Mouse (Mus musculus): Measurements from ENCODE around the gene Abr. TPM values are rescaled to one million over a fixed set of nuclear protein-coding genes. Genes with fewer than 3 reads are reported as not detected.
A peak's percentile ranks its signal among the peaks of the same experiment; 100 is the strongest.

Gene Abr
- polyA plus RNA-seq, 1 experiment from 2014 or later: 21.6 TPM

DNA sequence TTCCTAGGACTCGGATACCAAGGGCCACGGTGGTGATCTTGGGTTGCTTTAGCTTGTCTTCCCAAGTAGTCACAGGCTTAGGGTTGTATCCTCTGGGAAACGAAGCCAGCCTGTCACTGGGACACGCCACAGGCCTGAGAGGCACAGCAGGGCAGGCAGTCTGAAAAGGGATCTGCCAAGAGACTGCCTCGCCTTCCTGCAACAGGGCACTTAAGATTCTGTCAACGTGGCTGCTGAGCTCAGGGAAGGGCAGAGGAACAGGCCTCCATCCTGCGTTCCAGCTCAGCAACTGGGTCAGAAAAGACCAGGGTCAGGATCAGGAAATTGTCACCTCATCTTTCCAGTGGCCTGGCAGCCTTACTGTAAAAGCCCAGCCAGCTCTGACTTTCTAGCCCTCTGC lies 192.6 kb downstream of the Abr start:
- no peak overlapping the region for H3K4me3 ChIP-seq (ENCODE audit: low read length)
- H3K27me3 ChIP-seq (ENCODE audit: control insufficient read depth, insufficient read depth, low read depth, low read length): no peaks in the 10 kb centered on the region
- H3K4me2 ChIP-seq (ENCODE audit: low read depth, low read length): no peak overlapping the region
- no peak overlapping the region for H3K27ac ChIP-seq (ENCODE audit: low read length)
- H3K4me1 ChIP-seq (replicated peaks; ENCODE audit: control insufficient read depth, insufficient read depth, low read length): peaks cover 9% of the 10 kb centered on the region
- H3K36me3 ChIP-seq (ENCODE audit: control insufficient read depth, insufficient read depth, low read length): no peaks in the 10 kb centered on the region; the same call in 1 of the 2 replicates
- WGBS: 60% methylated on average over 7 of the region's 7 CpGs
- H3K9me3 ChIP-seq (ENCODE audit: control insufficient read depth, low read length): no peaks in the 10 kb centered on the region
- H3K9ac ChIP-seq (ENCODE audit: low read length): no peak overlapping the region; the same call in 1 of the 2 replicates
- no peak for ATAC-seq (ENCODE audit: low read depth)

DNA sequence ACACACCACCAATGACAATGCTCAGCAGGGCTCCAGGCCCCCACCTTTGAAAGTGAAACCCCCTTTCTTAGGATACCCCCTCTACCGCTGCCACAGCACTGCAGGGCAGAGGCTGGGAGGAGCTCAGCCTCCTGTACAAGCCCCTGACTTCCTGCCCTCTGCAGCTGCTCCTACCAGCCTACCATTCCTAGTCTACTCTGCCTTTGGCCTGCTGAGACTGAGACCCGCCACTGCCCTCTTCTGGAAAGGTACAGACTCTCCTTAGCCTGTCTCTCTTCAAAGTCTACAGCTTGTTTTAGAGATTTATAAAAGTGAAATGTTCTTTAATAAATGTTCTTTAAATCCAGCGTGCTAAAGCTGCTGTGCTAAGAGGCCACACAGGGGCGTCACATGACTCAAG lies 193.1 kb downstream of the Abr start:
- H3K4me2 ChIP-seq (ENCODE audit: low read depth, low read length): no peak overlapping the region
- no peaks in the 10 kb centered on the region for H3K27me3 ChIP-seq (ENCODE audit: control insufficient read depth, insufficient read depth, low read depth, low read length)
- no peaks in the 10 kb centered on the region; the same call in 1 of the 2 replicates for H3K36me3 ChIP-seq (ENCODE audit: control insufficient read depth, insufficient read depth, low read length)
- H3K9me3 ChIP-seq (ENCODE audit: control insufficient read depth, low read length): no peaks in the 10 kb centered on the region
- H3K4me3 ChIP-seq (ENCODE audit: low read length): no peak overlapping the region
- no peak overlapping the region; the same call in 1 of the 2 replicates for H3K9ac ChIP-seq (ENCODE audit: low read length)
- no peak for ATAC-seq (ENCODE audit: low read depth)
- 65% methylated on average over 4 of the region's 4 CpGs for WGBS
- H3K27ac ChIP-seq (ENCODE audit: low read length): no peak overlapping the region
- H3K4me1 ChIP-seq (replicated peaks; ENCODE audit: control insufficient read depth, insufficient read depth, low read length): peaks cover 9% of the 10 kb centered on the region

DNA sequence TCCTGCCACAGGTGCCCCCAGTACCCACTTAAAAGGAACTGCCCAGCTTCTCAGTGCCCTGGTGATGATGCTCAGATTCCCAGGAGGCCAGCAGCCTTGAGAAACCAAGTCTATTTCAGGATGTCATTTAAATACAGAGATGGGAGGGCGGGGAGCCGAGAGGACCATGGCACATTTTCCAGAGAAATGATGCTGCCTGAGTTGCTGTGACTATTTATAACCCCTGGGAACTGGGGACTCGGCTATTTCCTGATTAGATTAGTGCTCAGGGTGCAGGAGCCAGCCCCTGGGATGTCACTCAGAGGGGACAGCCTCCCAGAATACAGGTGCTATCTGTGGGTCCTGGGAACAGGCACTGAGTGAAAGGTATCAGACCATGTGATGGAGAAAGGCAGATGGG lies 194.3 kb downstream of the Abr start:
- ATAC-seq (ENCODE audit: low read depth): no peak
- H3K27ac ChIP-seq (ENCODE audit: low read length): no peak overlapping the region
- H3K4me3 ChIP-seq (ENCODE audit: low read length): no peak overlapping the region
- H3K4me1 ChIP-seq (replicated peaks; ENCODE audit: control insufficient read depth, insufficient read depth, low read length): peaks cover 9% of the 10 kb centered on the region
- H3K27me3 ChIP-seq (ENCODE audit: control insufficient read depth, insufficient read depth, low read depth, low read length): no peaks in the 10 kb centered on the region
- no peak overlapping the region for H3K4me2 ChIP-seq (ENCODE audit: low read depth, low read length)
- no peak overlapping the region for H3K9ac ChIP-seq (ENCODE audit: low read length)
- no peaks in the 10 kb centered on the region for H3K36me3 ChIP-seq (ENCODE audit: control insufficient read depth, insufficient read depth, low read length)
- no peaks in the 10 kb centered on the region for H3K9me3 ChIP-seq (ENCODE audit: control insufficient read depth, low read length)
- 66% methylated on average over 3 of the region's 3 CpGs for WGBS

DNA sequence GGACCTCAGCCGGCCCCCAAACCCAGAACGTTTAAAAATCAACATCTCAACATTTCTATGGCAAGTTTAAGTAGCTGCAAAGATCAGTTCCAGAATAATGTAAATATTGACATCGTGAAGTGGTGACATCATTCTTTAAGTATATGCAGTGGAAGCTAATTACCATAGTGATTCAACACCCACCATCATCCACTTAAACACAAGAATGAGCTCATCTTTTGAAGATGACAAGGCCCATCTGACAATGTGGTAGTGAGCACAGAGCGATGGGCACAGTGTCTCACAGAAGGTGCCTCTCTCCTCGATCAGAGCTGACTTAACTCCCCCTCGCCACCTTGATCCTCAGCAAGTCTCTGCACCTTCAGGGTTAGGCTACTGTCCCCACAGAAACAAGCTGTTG lies 196.4 kb downstream of the Abr start:
- H3K27ac ChIP-seq (ENCODE audit: low read length): no peak overlapping the region
- no peak overlapping the region for H3K4me3 ChIP-seq (ENCODE audit: low read length)
- 46% methylated on average over 6 of the region's 6 CpGs for WGBS
- peaks cover 9% of the 10 kb centered on the region for H3K4me1 ChIP-seq (replicated peaks; ENCODE audit: control insufficient read depth, insufficient read depth, low read length)
- ATAC-seq (ENCODE audit: low read depth): no peak
- H3K9ac ChIP-seq (ENCODE audit: low read length): no peak overlapping the region
- H3K27me3 ChIP-seq (ENCODE audit: control insufficient read depth, insufficient read depth, low read depth, low read length): no peaks in the 10 kb centered on the region
- H3K36me3 ChIP-seq (ENCODE audit: control insufficient read depth, insufficient read depth, low read length): peaks cover 3% of the 10 kb centered on the region; the same call in 1 of the 2 replicates
- no peaks in the 10 kb centered on the region for H3K9me3 ChIP-seq (ENCODE audit: control insufficient read depth, low read length)
- no peak overlapping the region for H3K4me2 ChIP-seq (ENCODE audit: low read depth, low read length)

DNA sequence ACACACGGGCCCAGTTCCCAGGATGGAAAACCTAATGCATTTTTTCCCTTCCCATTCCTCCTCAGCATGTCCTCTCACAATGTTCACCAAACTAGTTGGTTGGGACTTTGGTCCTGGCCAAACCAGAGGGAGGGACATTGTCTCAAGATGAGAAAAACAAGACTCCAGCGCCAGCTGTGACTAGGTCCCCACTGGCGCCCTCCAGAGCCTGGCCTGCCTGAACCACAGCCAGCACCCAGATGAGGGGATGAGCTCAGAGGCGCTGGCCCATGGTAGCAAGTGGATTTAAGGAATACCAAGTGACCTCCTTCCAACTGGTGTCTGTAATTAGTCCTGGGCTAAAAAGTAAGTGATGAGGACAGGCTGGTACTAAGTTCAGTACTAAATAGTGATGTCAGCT lies 201.2 kb downstream of the Abr start:
- WGBS: 56% methylated on average over 4 of the region's 4 CpGs
- Histone ChIP-seq H3K4me1 (replicated peaks; ENCODE audit: control insufficient read depth, insufficient read depth, low read length) (peaks cover 9% of the 10 kb centered on the region), H3K9me3 (ENCODE audit: control insufficient read depth, low read length) (no peaks in the 10 kb centered on the region), H3K9ac (ENCODE audit: low read length) (no peak overlapping the region), H3K27ac (ENCODE audit: low read length) (no peak overlapping the region), H3K27me3 (ENCODE audit: control insufficient read depth, insufficient read depth, low read depth, low read length) (no peaks in the 10 kb centered on the region), H3K36me3 (ENCODE audit: control insufficient read depth, insufficient read depth, low read length) (peaks cover 17% of the 10 kb centered on the region), H3K4me2 (ENCODE audit: low read depth, low read length) (no peak overlapping the region), H3K4me3 (ENCODE audit: low read length) (no peak overlapping the region)
- ATAC-seq (ENCODE audit: low read depth): no peak

DNA sequence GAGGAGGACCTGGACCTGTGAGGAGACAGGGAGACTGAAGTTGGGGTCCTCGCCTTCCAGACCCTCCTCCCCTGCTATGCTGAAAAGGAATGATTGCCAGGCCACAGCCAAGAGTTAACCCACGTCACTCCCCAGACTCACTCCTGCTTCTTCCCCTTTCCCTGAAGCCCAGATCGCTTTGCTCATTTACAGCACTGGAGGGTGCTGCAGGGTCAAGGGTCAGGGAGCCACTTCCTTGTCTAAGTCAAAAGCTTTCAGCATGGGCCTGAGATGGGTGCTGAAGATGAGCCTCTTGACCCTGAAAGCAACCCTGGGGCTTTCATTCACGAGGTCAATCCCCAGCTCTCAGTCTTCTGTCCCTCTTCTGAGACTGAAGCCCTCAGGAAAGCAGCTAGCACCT lies 202.9 kb downstream of the Abr start:
- Histone ChIP-seq H3K9me3 (ENCODE audit: control insufficient read depth, low read length) (no peaks in the 10 kb centered on the region), H3K9ac (ENCODE audit: low read length) (no peak overlapping the region), H3K27ac (ENCODE audit: low read length) (no peak overlapping the region), H3K36me3 (ENCODE audit: control insufficient read depth, insufficient read depth, low read length) (peaks cover 32% of the 10 kb centered on the region), H3K4me3 (ENCODE audit: low read length) (no peak overlapping the region), H3K4me1 (replicated peaks; ENCODE audit: control insufficient read depth, insufficient read depth, low read length) (no peaks in the 10 kb centered on the region), H3K4me2 (ENCODE audit: low read depth, low read length) (no peak overlapping the region), H3K27me3 (ENCODE audit: control insufficient read depth, insufficient read depth, low read depth, low read length) (no peaks in the 10 kb centered on the region)
- 70% methylated on average over 4 of the region's 4 CpGs for WGBS
- ATAC-seq (ENCODE audit: low read depth): no peak

DNA sequence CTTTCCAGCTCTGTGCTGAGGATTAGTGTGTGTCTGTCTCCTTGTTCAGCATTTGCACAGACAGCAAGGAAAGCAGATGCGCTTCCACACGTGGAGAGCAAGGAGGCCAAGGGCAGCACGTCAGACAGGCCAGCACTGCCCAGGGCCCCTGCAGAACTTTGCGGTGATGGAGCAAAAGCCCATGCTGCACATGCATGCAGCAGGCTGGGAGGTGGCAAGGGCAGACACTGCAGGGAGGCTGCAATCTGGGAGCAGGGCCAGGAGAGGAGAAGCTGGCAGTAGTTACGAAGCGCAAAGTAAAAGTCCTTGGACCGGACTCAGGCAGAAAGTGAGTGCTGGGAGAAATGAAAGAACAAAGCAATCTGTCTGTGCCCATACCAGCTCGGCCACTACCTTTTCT lies 203.7 kb downstream of the Abr start:
- no peak overlapping the region for H3K27ac ChIP-seq (ENCODE audit: low read length)

DNA sequence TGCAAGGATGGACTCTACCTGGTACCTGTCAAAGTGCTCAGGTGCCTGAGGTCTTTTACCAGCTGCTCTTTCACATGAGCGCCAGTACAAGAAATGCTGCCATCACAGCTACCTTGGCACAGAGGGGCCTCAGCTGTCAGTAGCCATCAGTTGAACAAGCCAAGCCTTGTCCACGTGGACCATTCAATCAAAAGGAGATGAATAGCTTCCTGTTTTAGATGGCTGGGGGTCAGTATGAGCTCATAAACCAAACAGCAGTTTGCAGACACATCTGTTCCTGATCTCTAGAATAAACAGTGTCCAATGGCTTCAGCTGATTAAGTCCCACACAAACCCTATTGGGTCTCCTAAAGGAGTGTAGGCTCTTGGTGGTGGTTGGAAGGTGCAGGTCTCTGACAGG lies 206.1 kb downstream of the Abr start:
- no peak overlapping the region; the same call in 1 of the 2 replicates for H3K27ac ChIP-seq (ENCODE audit: low read length)

More for the DNA sequence above, 203.7 kb downstream of the Abr start:
- Histone ChIP-seq H3K4me3 (ENCODE audit: low read length) (no peak overlapping the region), H3K27me3 (ENCODE audit: control insufficient read depth, insufficient read depth, low read depth, low read length) (no peaks in the 10 kb centered on the region), H3K4me2 (ENCODE audit: low read depth, low read length) (no peak overlapping the region), H3K9ac (ENCODE audit: low read length) (no peak overlapping the region), H3K9me3 (ENCODE audit: control insufficient read depth, low read length) (no peaks in the 10 kb centered on the region), H3K4me1 (replicated peaks; ENCODE audit: control insufficient read depth, insufficient read depth, low read length) (no peaks in the 10 kb centered on the region), H3K36me3 (ENCODE audit: control insufficient read depth, insufficient read depth, low read length) (peaks cover 34% of the 10 kb centered on the region)
- WGBS: 79% methylated on average over 8 of the region's 8 CpGs
- no peak for ATAC-seq (ENCODE audit: low read depth)

DNA sequence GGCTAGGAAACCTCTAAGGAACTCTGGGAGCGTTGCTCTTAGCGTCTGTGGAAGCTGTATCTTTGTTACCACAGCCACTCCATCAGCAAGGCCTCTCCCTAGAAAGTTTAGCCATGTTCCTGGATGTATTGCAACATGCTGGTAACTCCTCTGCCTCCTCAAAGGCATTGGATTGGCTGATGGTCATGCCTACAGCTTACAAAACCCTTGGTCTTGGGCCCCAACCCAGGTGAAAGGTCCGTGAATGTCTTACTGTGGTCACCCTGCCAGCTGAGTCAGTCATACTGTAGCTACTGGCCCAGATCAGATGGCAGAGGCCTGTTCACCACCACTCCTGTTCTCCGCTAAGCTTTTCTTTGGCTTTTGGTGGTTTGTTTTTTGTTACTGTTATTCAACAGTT lies 207.1 kb downstream of the Abr start:
- ATAC-seq (ENCODE audit: low read depth): no peak
- WGBS: 84% methylated on average over 4 of the region's 4 CpGs
- Histone ChIP-seq H3K27ac (ENCODE audit: low read length) (no peak overlapping the region), H3K9me3 (ENCODE audit: control insufficient read depth, low read length) (no peaks in the 10 kb centered on the region), H3K27me3 (ENCODE audit: control insufficient read depth, insufficient read depth, low read depth, low read length) (no peaks in the 10 kb centered on the region), H3K4me2 (ENCODE audit: low read depth, low read length) (no peak overlapping the region), H3K36me3 (ENCODE audit: control insufficient read depth, insufficient read depth, low read length) (peaks cover 36% of the 10 kb centered on the region), H3K4me3 (ENCODE audit: low read length) (no peak overlapping the region), H3K4me1 (replicated peaks; ENCODE audit: control insufficient read depth, insufficient read depth, low read length) (no peaks in the 10 kb centered on the region), H3K9ac (ENCODE audit: low read length) (no peak overlapping the region)

More for the DNA sequence above, 206.1 kb downstream of the Abr start:
- Histone ChIP-seq H3K27me3 (ENCODE audit: control insufficient read depth, insufficient read depth, low read depth, low read length) (no peaks in the 10 kb centered on the region), H3K4me2 (ENCODE audit: low read depth, low read length) (no peak overlapping the region), H3K9me3 (ENCODE audit: control insufficient read depth, low read length) (no peaks in the 10 kb centered on the region), H3K36me3 (ENCODE audit: control insufficient read depth, insufficient read depth, low read length) (peaks cover 36% of the 10 kb centered on the region), H3K4me1 (replicated peaks; ENCODE audit: control insufficient read depth, insufficient read depth, low read length) (no peaks in the 10 kb centered on the region), H3K9ac (ENCODE audit: low read length) (no peak overlapping the region), H3K4me3 (ENCODE audit: low read length) (no peak overlapping the region)
- no peak for ATAC-seq (ENCODE audit: low read depth)
- WGBS: 31% methylated on average over 2 of the region's 2 CpGs

DNA sequence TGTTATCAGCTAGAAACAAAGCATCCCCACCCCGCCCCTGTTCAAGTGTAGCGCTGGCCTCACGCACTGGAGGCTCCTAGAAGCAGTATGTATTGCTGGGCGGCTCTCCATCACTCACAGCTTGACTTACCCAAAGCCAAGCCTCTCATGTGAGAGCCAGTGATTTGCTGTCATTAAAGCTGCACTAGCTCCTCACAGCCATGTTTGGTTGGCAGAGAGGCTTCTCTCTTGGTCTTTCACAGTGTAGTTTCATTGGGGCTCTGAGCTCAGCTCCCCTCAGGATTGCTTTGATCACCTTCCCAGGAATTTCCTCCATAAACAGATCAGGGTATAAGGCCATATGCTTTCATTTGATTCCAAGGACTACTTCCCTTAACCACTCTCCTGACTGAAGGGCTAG lies 208.9 kb downstream of the Abr start:
- no peaks in the 10 kb centered on the region for H3K27me3 ChIP-seq (ENCODE audit: control insufficient read depth, insufficient read depth, low read depth, low read length)
- H3K9ac ChIP-seq (ENCODE audit: low read length): no peak overlapping the region
- no peak overlapping the region for H3K27ac ChIP-seq (ENCODE audit: low read length)
- 68% methylated on average over 4 of the region's 4 CpGs for WGBS
- H3K36me3 ChIP-seq (ENCODE audit: control insufficient read depth, insufficient read depth, low read length): peaks cover 33% of the 10 kb centered on the region
- H3K4me3 ChIP-seq (ENCODE audit: low read length): no peak overlapping the region
- peak; percentile 70 for ATAC-seq (ENCODE audit: low read depth)
- H3K4me1 ChIP-seq (replicated peaks; ENCODE audit: control insufficient read depth, insufficient read depth, low read length): no peaks in the 10 kb centered on the region; the same call in 1 of the 2 replicates
- H3K9me3 ChIP-seq (ENCODE audit: control insufficient read depth, low read length): no peaks in the 10 kb centered on the region
- no peak overlapping the region for H3K4me2 ChIP-seq (ENCODE audit: low read depth, low read length)
